Mouse (Mus musculus) E14TG2a.4 (cell line): Measurements from ENCODE around the gene Cdh23.

Experiments
- H3K27me3 ChIP-seq: 2 replicates; pipeline ENCODE4 v1.6.1; 2014; ENCODE audit warnings: low read length, control low read depth; ENCODE audit not compliant: insufficient read depth
- H3K36me3 ChIP-seq: 2 replicates; pipeline ENCODE4 v1.6.1; 2014; ENCODE audit warnings: low read length, control low read depth; ENCODE audit not compliant: insufficient read depth
- H3K4me1 ChIP-seq: replicated peaks from 2 replicates; pipeline ENCODE4 v1.6.1; 2014; ENCODE audit warnings: low read depth, low read length, control low read depth
- H3K4me3 ChIP-seq: replicated peaks from 2 replicates; pipeline ENCODE4 v1.5.1; 2014; ENCODE audit warnings: mild to moderate bottlenecking, low read length
- H3K9me3 ChIP-seq: 2 replicates; pipeline ENCODE4 v1.6.1; 2014; ENCODE audit warnings: low read length, control low read depth
- CTCF ChIP-seq: conservative IDR thresholded peaks from 2 replicates; pipeline ENCODE4 v1.5.1; 2014; ENCODE audit warnings: low read length
- NANOG ChIP-seq: IDR thresholded peaks from 2 replicates; pipeline ENCODE4 v1.6.1; 2014; ENCODE audit warnings: borderline replicate concordance, low read length, mixed read lengths
- POU5F1 ChIP-seq: IDR thresholded peaks from 2 replicates; pipeline ENCODE4 v1.6.1; 2014; ENCODE audit warnings: low read length, borderline replicate concordance

Gene Cdh23

GRCm38 (mm10) chr10:60571491-60571890 lies 124.8 kb downstream of the Cdh23 start:
- Histone ChIP-seq H3K4me1 (peaks cover 11% of the 10 kb centered on the region), H3K36me3 (no peaks in the 10 kb centered on the region), H3K4me3 (no peak overlapping the region), H3K27me3 (peaks cover 61% of the 10 kb centered on the region), H3K9me3 (0 out of 2 replicates have a peak, but pooled peaks cover 3% of the 10 kb centered on the region)
- TF ChIP-seq POU5F1 (no peak), NANOG (no peak), CTCF (no peak)

DNA sequence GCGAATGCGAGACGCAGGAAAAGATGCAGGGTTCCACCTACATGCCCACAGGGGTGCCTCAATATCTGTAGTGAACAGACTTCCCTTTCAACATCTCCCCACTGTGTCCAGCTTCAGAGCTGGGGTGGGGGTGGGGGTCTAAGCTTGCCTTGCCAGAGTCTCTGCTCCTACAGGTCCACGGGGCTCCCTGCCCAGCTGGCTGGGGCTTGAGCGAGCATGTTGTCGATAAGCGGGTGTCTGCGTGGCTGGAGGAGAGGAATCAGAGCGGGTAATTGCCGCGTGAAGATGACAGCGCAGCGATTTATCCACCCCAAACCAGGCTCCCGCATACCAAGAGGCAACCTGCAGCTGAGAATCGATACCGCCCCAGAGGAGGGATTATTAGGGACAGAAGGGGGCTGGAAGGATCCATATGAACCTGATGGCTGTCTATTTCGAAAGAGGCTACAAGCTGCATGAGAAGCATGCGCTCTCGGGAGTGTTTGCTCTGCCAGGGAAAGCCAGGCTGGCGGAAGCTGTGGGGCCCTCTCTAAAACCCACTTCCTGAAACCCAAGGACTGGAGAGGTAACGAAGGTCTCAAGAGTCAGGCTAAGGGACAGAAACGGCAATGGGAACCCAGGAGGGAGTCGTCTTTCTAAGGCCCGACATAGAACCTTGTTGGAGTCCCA lies 129.8 kb downstream of the Cdh23 start:
- H3K9me3 ChIP-seq: no peaks in the 10 kb centered on the region

GRCm38 (mm10) chr10:60564136-60564535 lies 132.2 kb downstream of the Cdh23 start:
- no peak for TF ChIP-seq POU5F1
- no peak for TF ChIP-seq NANOG
- TF ChIP-seq CTCF: no peak
- H3K4me1 ChIP-seq: peaks cover 27% of the 10 kb centered on the region

More for the DNA sequence above, 129.8 kb downstream of the Cdh23 start:
- TF ChIP-seq POU5F1 (no peak), CTCF (no peak), NANOG (no peak)
- H3K27me3 ChIP-seq: peaks cover 66% of the 10 kb centered on the region
- peaks cover 27% of the 10 kb centered on the region for H3K4me1 ChIP-seq
- H3K4me3 ChIP-seq: peak overlapping the region; percentile 24
- H3K36me3 ChIP-seq: no peaks in the 10 kb centered on the region

GRCm38 (mm10) chr10:60562946-60563345 lies 133.3 kb downstream of the Cdh23 start:
- H3K4me1 ChIP-seq: peaks cover 23% of the 10 kb centered on the region
- TF ChIP-seq POU5F1 (no peak), CTCF (no peak), NANOG (no peak)
- H3K4me3 ChIP-seq: no peak overlapping the region
- peaks cover 48% of the 10 kb centered on the region for H3K27me3 ChIP-seq
- no peaks in the 10 kb centered on the region for H3K36me3 ChIP-seq
- H3K9me3 ChIP-seq: no peaks in the 10 kb centered on the region

More at GRCm38 (mm10) chr10:60564136-60564535, 132.2 kb downstream of the Cdh23 start:
- Histone ChIP-seq H3K9me3 (no peaks in the 10 kb centered on the region), H3K36me3 (no peaks in the 10 kb centered on the region), H3K4me3 (0 out of 2 replicates have a peak overlapping the region, but pooled peaks have one; percentile 10), H3K27me3 (peaks cover 59% of the 10 kb centered on the region)

DNA sequence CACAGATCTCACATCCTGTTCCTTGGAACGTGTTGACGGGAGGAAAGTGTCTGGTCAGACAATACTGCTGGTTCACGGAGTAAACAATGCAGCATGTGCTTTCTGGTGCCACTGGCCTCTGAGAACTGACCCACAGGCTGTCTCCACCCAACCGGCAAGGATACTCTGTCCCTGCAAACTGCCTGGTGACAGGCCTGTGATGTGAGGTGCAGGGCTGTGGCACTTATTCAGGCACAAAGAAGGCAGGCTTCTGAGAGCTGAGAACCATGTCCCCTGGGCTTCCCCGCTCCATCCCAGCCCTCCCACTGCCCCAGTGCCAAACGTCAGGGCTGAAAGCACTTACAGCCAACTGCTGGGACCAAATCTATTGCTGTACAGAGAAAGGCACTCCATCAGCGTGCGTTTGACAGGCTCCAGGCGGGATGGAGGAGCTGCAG lies 137.8 kb downstream of the Cdh23 start:
- Histone ChIP-seq H3K36me3 (no peaks in the 10 kb centered on the region), H3K27me3 (peaks cover 5% of the 10 kb centered on the region; the same call in 1 of the 2 replicates), H3K4me1 (0 out of 2 replicates have a peak, but pooled peaks cover 4% of the 10 kb centered on the region), H3K9me3 (peaks cover 6% of the 10 kb centered on the region), H3K4me3 (no peak overlapping the region)
- TF ChIP-seq CTCF (no peak), POU5F1 (no peak), NANOG (no peak)

DNA sequence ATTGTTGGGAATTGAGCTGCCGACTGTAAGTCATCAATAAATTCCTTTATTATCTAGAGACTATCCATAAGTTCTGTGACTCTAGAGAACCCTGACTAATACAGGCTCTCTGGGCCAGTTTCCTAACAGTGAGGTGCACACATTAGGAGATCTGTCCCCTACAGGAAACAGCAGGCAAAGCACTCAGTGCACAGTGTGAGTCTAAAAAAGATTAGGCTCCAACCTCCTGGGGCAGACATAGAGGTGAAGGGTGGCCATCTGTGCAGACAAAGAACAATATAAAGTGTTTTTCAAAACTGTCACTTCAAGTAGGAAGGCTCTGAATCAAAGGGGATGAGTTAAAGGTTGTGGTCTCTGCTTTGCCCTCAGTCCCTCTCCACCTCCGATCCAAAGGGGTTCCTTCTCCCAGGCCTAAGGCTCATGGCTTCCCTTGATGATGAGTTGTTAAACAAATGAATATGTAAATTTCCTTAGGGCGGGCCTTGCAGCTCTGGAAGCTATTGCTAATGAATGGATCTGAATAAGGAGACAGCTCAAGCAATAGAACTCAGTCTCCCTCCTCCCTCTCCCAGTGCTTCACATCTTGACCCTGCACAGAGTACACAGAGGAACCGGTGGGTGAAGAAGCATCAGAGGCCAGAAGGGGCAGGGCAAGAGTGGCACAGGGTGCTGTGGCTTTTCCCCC lies 143.2 kb downstream of the Cdh23 start:
- TF ChIP-seq NANOG (no peak), CTCF (0 out of 2 replicates have a peak, but pooled peaks have one; percentile 4)
- no peaks in the 10 kb centered on the region for H3K27me3 ChIP-seq
- H3K9me3 ChIP-seq: peaks cover 9% of the 10 kb centered on the region
- no peaks in the 10 kb centered on the region; the same call in 1 of the 2 replicates for H3K4me1 ChIP-seq
- no peak overlapping the region for H3K4me3 ChIP-seq
- H3K36me3 ChIP-seq: no peaks in the 10 kb centered on the region

DNA sequence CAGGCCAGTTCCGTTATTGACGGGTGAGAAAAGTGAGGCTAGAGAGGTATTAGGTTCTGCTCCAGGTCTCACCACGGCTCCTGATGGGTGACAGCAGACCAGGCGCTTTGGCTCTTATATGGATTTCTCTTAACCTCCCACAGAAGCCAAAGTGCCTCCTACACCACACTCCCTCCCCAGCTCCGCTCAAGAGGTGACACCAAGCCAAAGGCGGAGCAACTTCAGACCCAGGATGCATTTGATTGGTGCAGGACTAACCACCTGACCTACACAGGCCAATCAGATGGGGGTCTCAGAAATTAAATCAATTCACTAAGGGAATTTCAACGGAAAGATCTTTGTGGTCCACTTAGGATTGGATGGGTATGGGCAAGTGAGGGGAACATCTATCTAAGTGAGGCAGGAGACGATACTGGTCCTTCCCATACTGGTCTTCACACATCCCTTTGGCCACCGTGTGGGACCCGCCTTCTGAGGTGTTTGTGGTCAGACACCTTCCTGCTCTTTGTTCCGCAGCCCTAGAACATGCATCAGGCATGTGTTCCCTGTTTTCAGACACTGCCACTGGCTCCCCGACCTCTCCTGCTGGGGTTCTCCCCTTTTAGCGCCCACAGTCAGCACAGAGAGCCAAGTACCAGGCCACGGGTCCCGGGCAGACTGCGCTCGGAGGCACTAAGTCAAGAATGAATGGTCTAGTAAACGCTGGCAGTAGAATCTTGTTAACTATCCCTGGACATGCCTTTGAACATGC lies 157.0 kb downstream of the Cdh23 start:
- Histone ChIP-seq H3K36me3 (no peaks in the 10 kb centered on the region), H3K9me3 (no peaks in the 10 kb centered on the region), H3K4me1 (peaks cover 36% of the 10 kb centered on the region), H3K27me3 (peaks cover 24% of the 10 kb centered on the region), H3K4me3 (peak overlapping the region; percentile 52)
- TF ChIP-seq CTCF (no peak), NANOG (no peak), POU5F1 (no peak)

DNA sequence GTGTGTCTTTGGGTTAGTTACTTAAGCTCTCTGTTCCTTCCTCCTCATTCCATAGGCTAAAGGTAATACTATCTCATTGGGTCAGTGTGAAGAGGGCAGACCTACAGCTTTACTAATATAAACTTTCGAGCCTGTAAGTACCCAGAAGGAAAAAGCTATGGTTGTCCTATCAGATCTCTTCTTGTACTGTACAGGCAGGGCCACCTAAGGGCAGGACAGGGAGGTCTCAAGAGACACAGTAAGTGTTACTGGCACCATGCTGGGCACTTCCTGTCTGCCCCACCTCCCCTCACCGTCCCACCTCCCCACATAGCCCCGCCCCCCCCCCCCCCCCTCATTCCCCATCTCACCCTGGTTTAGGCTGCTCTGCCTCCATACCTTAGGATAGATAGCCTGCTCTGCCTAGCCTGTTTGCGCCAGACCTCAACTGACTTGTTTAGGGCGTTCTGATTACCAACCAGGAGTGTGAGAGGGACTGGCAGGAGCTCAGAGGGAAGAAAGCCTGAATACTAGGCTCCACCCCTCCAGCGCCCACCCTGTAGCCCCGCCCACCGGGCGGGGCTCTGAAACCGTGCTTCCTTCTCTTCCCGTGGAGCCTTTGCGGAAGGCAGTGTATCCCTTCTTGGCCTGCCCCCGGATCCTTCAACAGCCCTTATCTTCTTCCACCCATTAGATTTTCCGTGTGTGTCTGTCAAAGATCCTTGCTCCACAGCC lies 160.0 kb downstream of the Cdh23 start:
- Histone ChIP-seq H3K4me1 (peaks cover 54% of the 10 kb centered on the region), H3K36me3 (no peaks in the 10 kb centered on the region), H3K27me3 (peaks cover 12% of the 10 kb centered on the region), H3K4me3 (peak overlapping the region; percentile 66), H3K9me3 (no peaks in the 10 kb centered on the region)
- no peak for TF ChIP-seq CTCF
- no peak for TF ChIP-seq NANOG
- TF ChIP-seq POU5F1: no peak
